Mouse (Mus musculus) cortical plate, adult 2 months (tissue): ENCODE results near the gene Bcdin3d. TPM values are rescaled to one million over a fixed set of nuclear protein-coding genes. Genes with fewer than 3 reads are reported as not detected.
A peak's percentile ranks its signal among the peaks of the same experiment; 100 is the strongest.

Experiments
- H3K27ac ChIP-seq: fragments of 200-500 bp; 2 replicates; pipeline ENCODE4 v1.5.1; 2012; ENCODE audit warnings: low read length, control low read depth, inconsistent platforms; ENCODE audit not compliant: insufficient read depth
- H3K4me1 ChIP-seq: fragments of 200-500 bp; 2 replicates; pipeline ENCODE4 v1.6.1; 2011; ENCODE audit warnings: low read length; ENCODE audit not compliant: control insufficient read depth, insufficient read depth
- H3K4me3 ChIP-seq: fragments of 200-500 bp; 2 replicates; pipeline ENCODE4 v1.5.1; 2011; ENCODE audit warnings: mild to moderate bottlenecking, low read length, control low read depth; ENCODE audit not compliant: insufficient read depth
- CTCF ChIP-seq: fragments of 200-500 bp; IDR thresholded peaks from 2 replicates; pipeline ENCODE4 v1.5.1; 2011; ENCODE audit warnings: mild to moderate bottlenecking, control low read depth, low read length; ENCODE audit not compliant: insufficient read depth; ENCODE audit errors: extremely low read depth
- POLR2A ChIP-seq: fragments of 200-500 bp; IDR thresholded peaks from 2 replicates; pipeline ENCODE4 v1.6.1; 2011; ENCODE audit warnings: mild to moderate bottlenecking, low read length, control low read depth; ENCODE audit not compliant: insufficient read depth; ENCODE audit errors: extremely low read depth
- polyA plus RNA-seq: library from polyadenylated mRNA; depleted of rRNA; stranded (reverse); fragments of >200 nt; gene quantifications from 2 replicates; pipeline ENCODE4 v1.2.3, GENCODE M21; 2012

The Bcdin3d gene
- polyA plus RNA-seq, 1 experiment, result 5.1 TPM

DNA sequence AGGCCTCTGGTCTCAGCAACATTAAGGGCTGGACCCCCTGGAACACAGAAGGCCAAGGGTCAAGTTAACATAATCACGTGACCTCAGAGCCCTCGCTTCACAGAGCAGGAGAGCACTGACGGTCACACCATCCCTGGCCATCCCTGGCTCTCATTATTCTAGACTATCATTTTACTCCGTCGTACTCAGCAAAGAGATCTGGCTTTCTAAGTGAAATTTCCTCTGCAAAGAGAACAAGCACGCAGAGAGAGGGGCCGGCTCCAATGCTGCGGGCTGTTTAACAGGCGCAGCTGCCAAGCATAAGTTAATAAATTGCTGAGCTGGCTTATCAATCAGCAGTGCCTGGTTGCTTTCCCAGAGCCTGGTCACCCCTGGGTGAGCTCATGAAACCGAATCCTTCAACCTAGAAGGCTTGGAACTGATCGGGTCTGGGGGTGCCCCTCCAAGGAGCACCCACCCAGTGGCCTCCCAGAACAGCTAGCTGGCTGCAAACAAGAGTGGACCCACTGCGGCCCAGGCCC is 27.8 kb upstream of the Bcdin3d start:
- peaks cover 13% of the 10 kb centered on the region for H3K4me1 ChIP-seq
- H3K4me3 ChIP-seq, result no peak overlapping the region
- TF ChIP-seq CTCF (no peak), POLR2A (no peak)
- peak overlapping the region; percentile 82 for H3K27ac ChIP-seq

DNA sequence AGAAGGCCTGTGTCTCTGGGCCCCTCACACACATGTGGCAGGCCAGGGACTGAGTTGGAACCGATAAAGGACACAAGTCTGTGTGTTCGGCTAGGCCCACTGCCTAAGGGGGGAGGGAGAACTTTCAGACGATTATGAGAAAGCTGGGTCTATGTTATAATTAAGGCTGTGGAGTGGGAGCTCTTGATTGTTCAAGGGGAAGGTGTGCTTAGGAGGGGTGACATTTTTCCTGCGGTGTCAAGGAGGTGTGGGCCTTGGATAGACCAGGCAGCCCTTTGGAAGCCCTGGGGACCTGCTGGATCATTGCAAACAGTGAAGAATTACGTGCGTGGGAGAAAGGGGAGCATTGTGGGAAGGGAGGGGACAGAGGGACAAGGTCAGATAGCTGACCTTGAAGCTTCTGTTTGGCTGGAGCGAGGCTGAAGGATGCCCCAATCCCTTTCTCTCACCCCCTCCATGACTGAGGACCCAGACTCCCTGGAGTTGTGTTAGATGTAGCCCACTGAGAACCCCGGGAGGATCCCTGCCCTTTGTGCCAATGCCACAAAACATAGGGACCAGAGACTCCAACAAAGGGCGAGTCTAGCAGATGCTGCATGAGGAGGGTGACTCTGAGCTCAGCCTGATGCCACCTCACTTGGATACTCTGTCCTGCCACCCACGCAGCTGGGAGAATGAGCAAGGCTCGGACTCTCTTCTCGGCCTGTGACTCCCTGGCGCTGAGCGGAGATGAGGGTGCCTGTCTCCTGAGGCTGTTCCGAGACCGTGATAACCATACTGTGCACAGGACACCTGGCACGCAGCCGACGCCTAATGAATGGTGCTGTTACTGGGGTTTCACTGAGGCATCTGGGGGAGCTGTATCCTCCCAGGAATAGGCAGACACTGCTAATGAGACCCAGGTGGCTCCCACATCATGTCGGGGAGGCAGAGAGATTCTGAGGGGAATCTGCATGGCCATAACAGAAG is 27.0 kb upstream of the Bcdin3d start:
- TF ChIP-seq CTCF, result no peak
- TF ChIP-seq POLR2A, result no peak

DNA sequence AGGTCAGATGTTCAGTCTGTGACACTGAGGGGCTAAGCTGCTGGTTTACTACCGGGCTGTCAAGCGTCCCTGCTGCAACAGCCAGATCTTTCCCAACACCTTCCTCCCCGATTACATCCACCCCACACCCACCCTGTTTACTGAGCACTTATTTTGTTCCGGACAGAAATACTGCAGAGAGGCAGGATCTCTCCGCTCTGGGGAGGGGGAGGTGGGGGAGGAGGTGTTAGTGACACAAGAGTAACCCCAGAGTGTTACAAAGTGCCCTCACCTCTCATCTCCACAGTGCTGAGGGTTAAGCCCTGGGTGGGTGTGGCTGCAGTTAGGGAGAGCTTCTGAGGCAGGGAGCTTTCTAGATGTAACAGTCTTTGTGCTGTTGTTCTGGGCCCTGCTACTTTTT is 25.8 kb upstream of the Bcdin3d start:
- TF ChIP-seq CTCF (no peak), POLR2A (no peak)
- Histone ChIP-seq H3K27ac (no peak overlapping the region), H3K4me1 (peaks cover 14% of the 10 kb centered on the region), H3K4me3 (no peak overlapping the region)

More for the DNA sequence above, 27.0 kb upstream of the Bcdin3d start:
- Histone ChIP-seq H3K27ac (peak overlapping the region; percentile 82), H3K4me1 (peaks cover 14% of the 10 kb centered on the region), H3K4me3 (no peak overlapping the region)

DNA sequence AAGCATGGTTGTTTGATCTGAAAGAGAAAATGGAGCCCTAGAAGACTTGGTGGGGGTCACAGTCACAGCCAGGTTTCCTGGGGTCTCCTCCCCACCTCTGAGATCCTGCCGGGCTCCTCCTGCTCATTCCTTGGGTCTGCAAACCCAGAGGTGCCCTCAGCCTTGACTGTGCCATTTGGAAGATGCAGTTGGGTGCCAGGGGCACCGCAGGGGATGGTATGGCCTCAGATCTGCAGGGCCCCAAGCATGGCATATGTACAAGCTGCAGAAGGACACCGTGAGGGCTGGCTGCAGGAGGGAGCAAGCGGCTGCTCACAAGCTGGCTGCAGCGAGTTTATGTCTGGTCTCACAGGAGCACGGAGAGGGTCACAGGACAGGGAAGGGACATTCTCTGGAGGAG is 25.2 kb upstream of the Bcdin3d start:
- H3K4me1 ChIP-seq, result peaks cover 14% of the 10 kb centered on the region
- no peak for TF ChIP-seq CTCF
- TF ChIP-seq POLR2A, result no peak
- H3K27ac ChIP-seq, result no peak overlapping the region
- no peak overlapping the region for H3K4me3 ChIP-seq

DNA sequence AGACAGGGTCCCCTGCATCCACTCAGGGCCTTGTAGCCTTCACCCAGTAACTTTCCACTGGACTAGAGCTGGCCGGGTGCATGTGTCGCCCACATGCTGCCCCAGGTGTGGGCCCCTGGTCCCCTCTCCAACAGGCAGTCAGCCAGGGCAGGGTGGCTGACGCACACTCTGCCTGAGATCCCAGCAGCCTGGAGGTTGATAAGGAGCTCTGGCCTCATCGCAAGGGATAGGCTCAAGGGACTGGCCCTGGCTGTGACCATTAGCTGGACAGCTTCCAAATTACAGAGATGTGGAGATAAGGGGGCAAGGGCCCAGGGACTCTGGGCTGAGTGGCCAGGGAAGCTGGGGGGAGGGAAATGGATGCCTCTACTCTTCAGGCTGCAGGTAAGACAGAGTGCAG is 24.3 kb upstream of the Bcdin3d start:
- Histone ChIP-seq H3K27ac (0 out of 2 replicates have a peak overlapping the region, but pooled peaks have one; percentile 24), H3K4me3 (no peak overlapping the region), H3K4me1 (peaks cover 14% of the 10 kb centered on the region)
- TF ChIP-seq CTCF (no peak), POLR2A (peak; percentile 7; the same call in 1 of the 2 replicates)

DNA sequence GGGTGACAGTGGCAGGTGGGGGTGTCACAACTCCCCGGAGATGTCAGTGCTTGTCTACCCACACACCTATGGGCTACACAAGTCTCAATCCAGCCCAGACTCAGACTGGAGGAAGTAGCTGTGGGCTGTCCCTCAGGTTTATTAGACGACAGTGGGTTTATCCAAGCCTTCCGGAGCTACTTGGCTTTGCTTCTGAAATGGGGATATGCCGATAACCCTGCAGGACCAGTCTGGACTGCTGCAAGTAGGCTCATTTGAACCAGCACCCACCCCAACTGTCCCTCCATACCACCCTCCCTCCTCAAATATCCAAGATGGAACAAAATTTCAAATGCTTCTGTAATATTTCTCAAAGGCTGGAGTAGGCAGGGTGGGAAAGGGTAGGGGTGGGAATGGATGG is 23.8 kb upstream of the Bcdin3d start:
- TF ChIP-seq POLR2A (no peak), CTCF (no peak)
- Histone ChIP-seq H3K4me1 (peaks cover 14% of the 10 kb centered on the region), H3K27ac (peak overlapping the region; percentile 56; the same call in 1 of the 2 replicates), H3K4me3 (no peak overlapping the region)

DNA sequence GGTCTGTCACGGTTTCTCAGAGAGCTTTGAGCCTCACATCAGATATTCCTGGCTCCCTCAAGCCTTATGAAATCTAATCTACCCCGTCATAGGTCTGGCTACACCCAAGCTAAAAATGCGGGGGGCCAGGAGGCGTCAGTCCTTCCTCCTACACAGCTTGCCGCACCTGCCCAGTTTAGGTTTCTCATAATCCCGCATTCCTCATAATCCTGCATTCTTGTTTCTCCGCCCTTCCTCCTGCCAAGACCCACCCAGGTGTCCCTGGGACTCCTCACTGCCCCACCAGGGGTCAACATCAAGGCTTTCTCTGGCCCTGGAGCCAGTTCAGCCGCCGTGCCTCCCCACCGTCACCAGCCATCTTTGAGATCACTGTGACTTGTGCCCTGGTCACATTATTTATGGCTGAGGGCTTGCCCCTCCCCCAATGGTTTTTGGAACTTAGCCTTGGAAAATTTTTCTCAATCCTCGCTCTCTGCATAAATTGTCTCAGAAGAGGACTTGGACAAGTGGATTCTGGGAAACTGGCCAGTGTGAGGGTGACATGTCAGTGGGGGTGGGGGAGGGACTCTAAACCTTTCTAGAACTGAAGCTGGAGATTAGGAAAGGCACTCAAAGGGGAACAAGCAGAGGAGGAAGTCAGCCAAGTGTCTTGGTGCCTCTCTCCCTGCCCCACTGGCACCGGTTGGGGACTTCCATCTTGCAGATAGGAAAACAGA is 23.2 kb upstream of the Bcdin3d start:
- Histone ChIP-seq H3K27ac (peak overlapping the region; percentile 56), H3K4me3 (no peak overlapping the region), H3K4me1 (peaks cover 14% of the 10 kb centered on the region)
- TF ChIP-seq CTCF (no peak), POLR2A (peak; percentile 46; the same call in 1 of the 2 replicates)

DNA sequence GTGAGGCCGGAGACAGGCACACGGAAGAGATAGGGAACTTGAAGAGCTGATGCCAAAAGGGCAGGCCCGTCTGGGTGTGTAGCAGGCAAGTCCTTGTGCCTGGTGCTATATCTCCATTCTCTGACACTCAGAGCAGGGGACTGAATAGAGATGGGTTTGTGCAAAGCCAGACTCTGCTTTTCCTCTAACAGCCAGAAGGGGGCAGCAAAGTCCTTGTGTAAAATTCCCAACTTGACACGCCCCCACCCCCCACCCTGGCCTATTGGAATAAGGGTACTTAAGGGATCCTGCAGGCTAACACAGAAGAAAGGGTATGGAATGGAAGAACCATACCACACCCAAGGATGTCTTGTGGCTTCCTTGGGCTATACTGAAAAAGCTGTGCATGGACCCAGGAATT is 22.5 kb upstream of the Bcdin3d start:
- TF ChIP-seq CTCF (peak; percentile 76), POLR2A (0 out of 2 replicates have a peak, but pooled peaks have one; percentile 5)
- peaks cover 12% of the 10 kb centered on the region for H3K4me1 ChIP-seq
- no peak overlapping the region for H3K4me3 ChIP-seq
- H3K27ac ChIP-seq, result peak overlapping the region; percentile 35

DNA sequence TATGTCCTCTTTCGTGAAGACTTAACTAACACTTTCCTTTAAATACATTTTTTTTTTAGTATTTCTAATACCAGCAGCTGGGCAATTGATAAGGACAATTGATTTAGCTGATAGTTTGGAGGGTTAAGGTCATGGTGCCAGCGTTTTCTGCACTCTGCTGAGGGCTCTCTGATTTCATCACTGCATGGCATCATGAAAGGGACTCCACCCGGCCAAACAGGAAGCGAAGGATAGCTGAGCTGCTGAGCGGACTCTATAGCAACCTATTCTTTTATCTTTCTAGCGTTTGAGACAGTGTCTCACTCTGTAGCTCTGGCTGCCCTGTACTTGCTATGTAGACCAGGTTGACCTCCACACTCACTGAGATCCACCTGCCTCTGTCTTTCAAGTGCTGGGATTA is 10.2 kb upstream of the Bcdin3d start:
- no peaks in the 10 kb centered on the region for H3K4me1 ChIP-seq
- no peak overlapping the region for H3K4me3 ChIP-seq
- TF ChIP-seq CTCF (no peak), POLR2A (no peak)
- H3K27ac ChIP-seq, result no peak overlapping the region

DNA sequence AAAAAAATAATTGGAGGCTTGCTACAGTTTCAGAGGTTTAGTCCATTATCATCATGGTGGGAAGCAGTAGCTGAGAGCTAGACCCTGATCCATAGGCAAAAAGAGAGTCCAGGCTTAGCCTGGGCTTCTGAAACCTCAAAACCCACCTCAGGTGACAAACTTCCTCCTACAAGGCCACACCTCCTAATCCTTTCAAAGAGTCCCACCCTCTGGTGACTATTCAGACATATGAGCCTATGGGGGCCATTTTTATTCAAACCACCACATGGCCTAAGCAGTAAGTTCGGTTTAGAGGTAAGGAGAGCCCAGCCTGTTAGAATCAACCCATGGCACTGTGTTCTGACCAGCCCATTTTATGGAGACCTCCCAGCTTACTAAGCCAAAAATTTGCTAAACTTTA is 1.3 kb upstream of the Bcdin3d start:
- Histone ChIP-seq H3K27ac (no peak overlapping the region), H3K4me3 (no peak overlapping the region), H3K4me1 (no peaks in the 10 kb centered on the region)
- TF ChIP-seq CTCF, result no peak
- no peak for TF ChIP-seq POLR2A
